Mouse (Mus musculus): ENCODE data around the gene Adcy9.

DNA sequence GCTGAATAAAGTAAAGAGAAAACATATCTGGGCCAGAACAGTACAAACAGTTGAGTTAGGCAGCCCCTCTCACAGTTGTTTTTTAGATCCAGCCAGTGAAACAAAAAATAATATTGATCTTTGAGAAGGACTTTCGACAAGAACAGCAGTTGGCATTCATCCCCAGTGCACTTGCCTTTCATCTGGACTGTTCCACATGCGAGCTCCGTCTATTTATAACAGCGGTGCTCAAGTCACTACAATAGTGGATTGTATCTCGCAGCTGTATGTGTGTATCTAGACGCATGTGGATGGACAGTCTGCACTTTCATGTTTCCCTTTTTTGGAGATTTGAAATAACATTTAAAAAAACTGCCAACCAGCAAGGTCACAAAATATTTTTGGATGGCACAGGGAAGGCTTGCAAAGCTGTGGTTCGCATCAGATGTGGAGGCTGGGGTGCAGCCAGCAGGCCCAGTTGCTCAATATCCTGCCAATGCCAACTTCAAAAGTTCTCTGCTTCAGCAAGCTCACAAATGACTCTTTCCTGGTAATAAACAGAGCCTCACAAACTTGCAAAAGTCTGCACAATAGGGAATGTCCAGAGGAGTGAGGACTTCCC lies 45.4 kb downstream of the Adcy9 start:
- TF ChIP-seq CTCF (IDR thresholded peaks at IDR 0.05; ENCODE audit: low read depth) (no peak), EP300 (IDR thresholded peaks at IDR 0.05; ENCODE audit: low read depth) (no peak)
